Mouse (Mus musculus) splenic B cell, adult 2 months (primary cell): ENCODE measurements around the gene Tmem19.

Experiments used
- DNase-seq: peaks from one replicate; pipeline ENCODE4 v3.0.0-alpha.2; 2011; ENCODE audit warnings: low read depth, low spot score
- H3K27me3 ChIP-seq: 2 replicates; pipeline ENCODE4 v1.6.1; 2012; ENCODE audit warnings: mild to moderate bottlenecking, low read length, moderate library complexity, mixed read lengths; ENCODE audit not compliant: control insufficient read depth, poor library complexity, insufficient read depth, severe bottlenecking
- H3K36me3 ChIP-seq: 2 replicates; pipeline ENCODE4 v1.6.1; 2012; ENCODE audit warnings: mild to moderate bottlenecking, low read length, moderate library complexity, mixed read lengths; ENCODE audit not compliant: control insufficient read depth, poor library complexity, insufficient read depth, severe bottlenecking

The Tmem19 gene

GRCm38 (mm10) chr10:115358216-115358919 is 3.9 kb downstream of the Tmem19 start:
- H3K36me3 ChIP-seq = peaks cover 7% of the 10 kb centered on the region; the same call in 1 of the 2 replicates
- H3K27me3 ChIP-seq = no peaks in the 10 kb centered on the region
- DNase-seq = no peak

GRCm38 (mm10) chr10:115356106-115356505 is 6.2 kb downstream of the Tmem19 start:
- H3K36me3 ChIP-seq = peaks cover 7% of the 10 kb centered on the region; the same call in 1 of the 2 replicates
- no peaks in the 10 kb centered on the region for H3K27me3 ChIP-seq
- no peak for DNase-seq

- peaks cover 7% of the 10 kb centered on the region; the same call in 1 of the 2 replicates for H3K36me3 ChIP-seq
- no peak for DNase-seq
- no peaks in the 10 kb centered on the region for H3K27me3 ChIP-seq
Observed at GRCm38 (mm10) chr10:115355016-115355415, 7.3 kb downstream of the Tmem19 start.

- Histone ChIP-seq H3K36me3 (peaks cover 7% of the 10 kb centered on the region; the same call in 1 of the 2 replicates), H3K27me3 (no peaks in the 10 kb centered on the region)
- no peak for DNase-seq
Observed at GRCm38 (mm10) chr10:115354553-115354952, 7.7 kb downstream of the Tmem19 start.

- Histone ChIP-seq H3K36me3 (peaks cover 4% of the 10 kb centered on the region; the same call in 1 of the 2 replicates), H3K27me3 (no peaks in the 10 kb centered on the region)
- DNase-seq = no peak
Observed at GRCm38 (mm10) chr10:115350810-115351397, 11.4 kb downstream of the Tmem19 start.

GRCm38 (mm10) chr10:115349509-115349908 is 12.8 kb downstream of the Tmem19 start:
- no peaks in the 10 kb centered on the region for H3K27me3 ChIP-seq
- no peaks in the 10 kb centered on the region; the same call in 1 of the 2 replicates for H3K36me3 ChIP-seq
- no peak for DNase-seq

GRCm38 (mm10) chr10:115349029-115349428 is 13.3 kb downstream of the Tmem19 start:
- Histone ChIP-seq H3K27me3 (no peaks in the 10 kb centered on the region), H3K36me3 (no peaks in the 10 kb centered on the region)
- DNase-seq = no peak

- H3K27me3 ChIP-seq = no peaks in the 10 kb centered on the region
- no peak for DNase-seq
- peaks cover 2% of the 10 kb centered on the region for H3K36me3 ChIP-seq
Observed at GRCm38 (mm10) chr10:115348131-115348530, 14.2 kb downstream of the Tmem19 start.

- H3K36me3 ChIP-seq = peaks cover 4% of the 10 kb centered on the region
- H3K27me3 ChIP-seq = no peaks in the 10 kb centered on the region
- no peak for DNase-seq
Observed at GRCm38 (mm10) chr10:115346444-115346843, 15.9 kb downstream of the Tmem19 start.

- DNase-seq = no peak
- Histone ChIP-seq H3K27me3 (no peaks in the 10 kb centered on the region), H3K36me3 (peaks cover 4% of the 10 kb centered on the region)
Observed at GRCm38 (mm10) chr10:115342771-115343425, 19.4 kb downstream of the Tmem19 start.

- peaks cover 8% of the 10 kb centered on the region for H3K36me3 ChIP-seq
- no peaks in the 10 kb centered on the region for H3K27me3 ChIP-seq
- no peak for DNase-seq
Observed at GRCm38 (mm10) chr10:115339820-115340328, 22.4 kb downstream of the Tmem19 start.

- no peak for DNase-seq
- peaks cover 1% of the 10 kb centered on the region; the same call in 1 of the 2 replicates for H3K27me3 ChIP-seq
- H3K36me3 ChIP-seq = peaks cover 5% of the 10 kb centered on the region; the same call in 1 of the 2 replicates
Observed at GRCm38 (mm10) chr10:115336901-115337300, 25.4 kb downstream of the Tmem19 start.

- no peak for DNase-seq
- peaks cover 4% of the 10 kb centered on the region; the same call in 1 of the 2 replicates for H3K36me3 ChIP-seq
- peaks cover 1% of the 10 kb centered on the region; the same call in 1 of the 2 replicates for H3K27me3 ChIP-seq
Observed at GRCm38 (mm10) chr10:115333528-115333927, 28.8 kb downstream of the Tmem19 start.

GRCm38 (mm10) chr10:115332997-115333396 is 29.3 kb downstream of the Tmem19 start:
- Histone ChIP-seq H3K36me3 (peaks cover 4% of the 10 kb centered on the region; the same call in 1 of the 2 replicates), H3K27me3 (peaks cover 1% of the 10 kb centered on the region; the same call in 1 of the 2 replicates)
- no peak for DNase-seq
